Mouse (Mus musculus): ENCODE results near the gene Ppp2r1b. TPM values are rescaled to one million over a fixed set of nuclear protein-coding genes. Genes with fewer than 3 reads are reported as not detected.

The Ppp2r1b gene
- polyA plus RNA-seq, 1 experiment = 23.5 TPM

- no peak for DNase-seq (ENCODE audit: low spot score)
Measured at GRCm38 (mm10) chr9:50918131-50918530, 73.0 kb downstream of the Ppp2r1b start.

- DNase-seq (ENCODE audit: low spot score) = no peak
Measured at GRCm38 (mm10) chr9:50919554-50919953, 74.5 kb downstream of the Ppp2r1b start.

GRCm38 (mm10) chr9:50920933-50921895 lies 76.1 kb downstream of the Ppp2r1b start:
- no peak for DNase-seq (ENCODE audit: low spot score)

- no peak for DNase-seq (ENCODE audit: low spot score)
Measured at GRCm38 (mm10) chr9:50922363-50923153, 77.5 kb downstream of the Ppp2r1b start.

- no peak for DNase-seq (ENCODE audit: low spot score)
Measured at GRCm38 (mm10) chr9:50924454-50924853, 79.4 kb downstream of the Ppp2r1b start.

- no peak for DNase-seq (ENCODE audit: low spot score)
Measured at GRCm38 (mm10) chr9:50925801-50926200, 80.7 kb downstream of the Ppp2r1b start.

GRCm38 (mm10) chr9:50929986-50930385 lies 84.9 kb downstream of the Ppp2r1b start:
- no peak for DNase-seq (ENCODE audit: low spot score)

- no peak for DNase-seq (ENCODE audit: low spot score)
Measured at GRCm38 (mm10) chr9:50941804-50942401, 96.8 kb downstream of the Ppp2r1b start.

GRCm38 (mm10) chr9:50942711-50943110 lies 97.6 kb downstream of the Ppp2r1b start:
- DNase-seq (ENCODE audit: low spot score) = no peak

Other genes starting within 250 kb of the Ppp2r1b start
- gene Sdhd, start 241.5 kb upstream of the Ppp2r1b start, polyA plus RNA-seq (2012; rRNA removed) = 154 and 189 TPM in 2 replicates
- 181 and 191 TPM in 2 replicates for gene Timm8b, start 241.4 kb upstream of the Ppp2r1b start, polyA plus RNA-seq (2012; rRNA removed)
- 2.1 and 2.5 TPM in 2 replicates for gene Pih1d2, start 228.0 kb upstream of the Ppp2r1b start, polyA plus RNA-seq (2012; rRNA removed)
- 13.2 and 13.9 TPM in 2 replicates for gene Nkapd1, start 227.8 kb upstream of the Ppp2r1b start, polyA plus RNA-seq (2012; rRNA removed)
- 42.8 and 43.1 TPM in 2 replicates for gene Dlat, start 185.5 kb upstream of the Ppp2r1b start, polyA plus RNA-seq (2012; rRNA removed)
- 9.1 and 11.4 TPM in 2 replicates for gene Dixdc1, start 105.8 kb upstream of the Ppp2r1b start, polyA plus RNA-seq (2012; rRNA removed)
- 12.4 and 13.5 TPM in 2 replicates for gene 2310030G06Rik, start 98.8 kb upstream of the Ppp2r1b start, polyA plus RNA-seq (2012; rRNA removed)
- gene Cryab, start 94.0 kb upstream of the Ppp2r1b start, polyA plus RNA-seq (2012; rRNA removed) = 150 and 169 TPM in 2 replicates
- gene Hspb2, start 92.9 kb upstream of the Ppp2r1b start, polyA plus RNA-seq (2012; rRNA removed) = 48.5 and 54.7 TPM in 2 replicates
- 8.2 and 8.6 TPM in 2 replicates for gene Fdxacb1, start 77.1 kb upstream of the Ppp2r1b start, polyA plus RNA-seq (2012; rRNA removed)
- 19.7 and 22.0 TPM in 2 replicates for gene Alg9, start 70.3 kb upstream of the Ppp2r1b start, polyA plus RNA-seq (2012; rRNA removed)
- 60.8 and 68.2 TPM in 2 replicates for gene 1110032A03Rik, start 69.8 kb upstream of the Ppp2r1b start, polyA plus RNA-seq (2012; rRNA removed)
- gene Sik2, start 163.8 kb downstream of the Ppp2r1b start, polyA plus RNA-seq (2012; rRNA removed) = 17.4 and 19.2 TPM in 2 replicates
- gene Btg4, start 215.6 kb downstream of the Ppp2r1b start, polyA plus RNA-seq (2012; rRNA removed) = 0.10 TPM in 1 of 2 replicates, not detected in the other
- gene Layn, start 231.8 kb downstream of the Ppp2r1b start, polyA plus RNA-seq (2012; rRNA removed) = 7.0 and 10.2 TPM in 2 replicates